Mouse (Mus musculus): ENCODE data around the gene Ubash3b.

The Ubash3b gene

DNA sequence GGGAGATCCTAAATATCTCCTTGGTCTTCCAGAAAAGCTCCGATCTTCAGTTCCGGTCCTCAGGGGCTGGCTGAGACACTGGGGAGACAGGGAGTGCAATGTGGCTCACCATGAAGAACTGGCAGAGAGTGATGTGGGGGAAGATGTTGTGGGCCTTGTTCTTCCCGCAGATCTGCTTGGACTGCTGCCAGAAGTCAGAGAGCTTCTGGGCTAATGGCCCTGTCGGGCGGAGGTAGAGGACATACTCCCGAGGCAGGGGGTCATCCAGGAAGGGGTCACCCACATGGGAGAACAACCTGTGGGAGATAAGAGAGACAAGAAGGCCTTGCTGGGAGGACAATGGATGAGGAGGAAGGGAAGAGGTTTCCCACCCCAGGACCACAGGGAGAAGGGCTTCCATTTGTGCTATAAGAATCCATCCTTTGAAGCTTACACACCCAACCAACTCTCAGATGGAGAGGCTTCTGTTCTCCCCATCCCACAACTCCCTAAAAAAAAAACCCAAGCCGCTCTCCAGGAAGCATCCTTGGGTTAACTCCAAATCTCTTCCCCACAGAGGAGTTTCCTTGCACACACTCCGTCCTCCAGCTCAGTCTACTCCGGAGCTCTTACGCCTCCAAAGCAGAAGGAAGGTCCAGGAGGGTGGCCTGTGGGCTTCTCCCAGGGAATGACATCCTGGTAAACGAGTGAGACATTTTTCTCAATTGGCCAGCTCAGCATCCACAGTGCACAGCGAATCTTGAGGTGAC lies 111.0 kb downstream of the Ubash3b start:
- DNase-seq (ENCODE audit: low spot score): no peak

DNA sequence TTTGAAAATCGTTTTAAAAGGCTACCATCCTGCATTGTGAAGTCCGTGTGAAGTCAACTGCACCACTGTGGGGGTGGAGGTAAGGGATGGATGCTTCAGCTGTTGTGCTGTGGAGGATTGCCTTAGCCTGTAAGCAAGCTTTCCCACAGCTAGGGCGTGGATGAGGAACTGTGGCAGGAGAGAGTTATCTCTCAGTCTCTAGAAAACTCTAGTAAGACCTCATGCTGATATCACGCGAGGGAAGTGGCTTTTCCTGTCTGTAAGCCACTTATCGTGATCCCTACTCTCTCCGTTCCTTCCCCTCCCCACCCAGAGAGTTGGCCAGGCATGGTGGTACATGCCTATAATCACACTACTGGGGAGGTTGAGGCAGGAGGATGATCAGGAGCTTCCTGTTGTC lies 112.2 kb downstream of the Ubash3b start:
- DNase-seq (ENCODE audit: low spot score): no peak

GRCm38 (mm10) chr9:41048820-41049219 lies 112.7 kb downstream of the Ubash3b start:
- no peak for DNase-seq (ENCODE audit: low spot score)

GRCm38 (mm10) chr9:41048216-41048615 lies 113.3 kb downstream of the Ubash3b start:
- no peak for DNase-seq (ENCODE audit: low spot score)

DNA sequence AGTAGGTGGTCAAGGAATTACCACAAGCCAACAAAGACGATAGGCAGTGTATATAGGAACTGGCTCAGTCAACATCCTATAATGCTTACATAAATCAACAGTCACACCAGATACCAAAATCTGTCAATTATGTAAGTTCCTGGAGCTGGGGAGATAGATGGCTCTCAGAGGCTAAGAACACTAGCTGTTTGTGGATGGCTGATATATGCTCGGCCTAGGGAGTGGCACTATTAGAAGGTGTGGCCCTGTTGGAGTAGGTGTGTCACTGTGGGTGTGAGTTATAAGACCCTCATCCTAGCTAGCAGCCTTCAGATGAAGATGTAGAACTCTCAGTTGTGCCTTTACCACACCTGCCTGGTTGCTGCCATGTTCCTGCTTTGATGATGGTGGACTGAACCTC lies 113.8 kb downstream of the Ubash3b start:
- no peak for DNase-seq (ENCODE audit: low spot score)

DNA sequence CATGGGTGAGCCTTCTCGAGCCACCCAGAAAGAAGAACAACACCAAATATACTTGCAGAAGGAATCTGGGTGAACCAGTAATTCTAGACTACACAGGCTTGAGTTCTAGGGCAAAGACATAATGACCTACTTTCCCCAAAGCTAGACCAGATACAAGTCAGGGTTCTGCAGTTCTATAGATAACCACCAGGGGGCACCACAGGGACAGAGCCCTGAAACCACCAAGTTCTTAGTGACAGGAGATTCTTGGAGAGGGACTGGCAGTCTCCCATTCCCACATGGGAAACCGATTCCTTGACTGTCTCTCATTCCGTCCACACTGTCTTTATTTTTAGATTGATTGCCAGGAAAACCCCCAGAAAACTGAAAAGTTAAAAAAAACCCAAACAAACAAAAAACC lies 116.9 kb downstream of the Ubash3b start:
- peak; percentile 90 for DNase-seq (ENCODE audit: low spot score)

DNA sequence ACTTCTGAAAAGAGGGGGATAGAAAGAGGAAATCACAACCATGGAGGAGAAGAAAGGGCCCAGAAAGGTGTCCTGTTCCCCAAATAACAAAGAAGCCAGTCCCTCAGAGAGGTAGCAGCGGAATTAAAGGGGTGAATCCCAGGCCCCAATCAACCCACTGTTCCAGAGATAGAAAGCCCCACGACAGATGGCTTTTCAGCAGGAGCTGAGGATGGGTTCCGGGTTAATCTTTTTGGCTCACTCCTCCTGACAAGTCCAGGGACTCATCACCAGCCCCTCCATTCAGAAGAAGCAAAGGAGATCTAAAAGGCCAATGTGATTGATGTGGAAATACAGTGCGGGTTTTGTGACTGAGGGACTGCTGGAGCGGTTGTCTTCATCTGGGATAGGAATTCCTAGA lies 117.9 kb downstream of the Ubash3b start:
- no peak for DNase-seq (ENCODE audit: low spot score)

DNA sequence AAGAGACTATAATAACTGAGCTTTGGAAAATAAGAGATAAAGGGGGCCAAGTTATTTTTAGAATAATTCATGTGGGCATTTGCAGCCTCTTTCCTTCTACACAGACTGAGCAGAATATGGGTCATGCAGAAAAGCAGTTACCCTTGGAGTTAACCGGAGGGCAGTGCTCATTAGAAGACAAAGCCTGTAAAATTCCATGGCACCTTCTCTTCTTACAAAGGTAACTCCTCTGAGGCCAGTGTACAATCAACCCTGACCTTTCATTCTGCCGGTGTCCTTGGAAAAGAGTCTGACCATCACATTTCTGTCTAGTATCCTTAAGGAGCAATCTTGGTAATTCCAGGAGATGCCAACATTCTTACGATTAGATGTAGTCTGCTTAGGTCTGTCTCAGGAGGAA lies 120.1 kb downstream of the Ubash3b start:
- DNase-seq (ENCODE audit: low spot score): no peak

DNA sequence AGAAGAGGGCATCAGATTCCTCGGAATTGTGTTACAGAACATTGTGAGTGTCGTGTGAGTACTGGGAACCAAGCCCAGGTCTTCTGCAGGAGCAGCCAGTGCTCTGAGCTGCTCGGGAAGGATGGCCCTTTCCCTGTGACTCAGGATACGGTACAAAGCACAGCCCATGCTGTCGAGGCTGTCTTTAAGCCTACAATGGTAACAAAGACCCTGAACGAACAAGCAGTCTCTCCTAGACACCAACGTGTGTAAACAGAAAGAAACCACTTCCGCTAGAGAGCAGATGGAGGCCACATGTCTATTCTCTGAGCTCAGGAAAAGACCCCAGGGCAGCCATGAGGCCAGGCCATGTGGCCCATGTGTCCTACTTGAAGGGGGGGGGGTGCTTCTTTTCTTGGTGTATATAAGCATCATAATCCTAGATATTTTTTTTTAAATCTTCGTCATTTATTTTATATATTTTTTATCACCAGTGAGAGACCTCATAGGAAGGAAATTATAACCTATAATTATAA lies 123.3 kb downstream of the Ubash3b start:
- no peak for DNase-seq (ENCODE audit: low spot score)

GRCm38 (mm10) chr9:41031590-41032489 lies 129.7 kb downstream of the Ubash3b start:
- DNase-seq (ENCODE audit: low spot score): no peak

DNA sequence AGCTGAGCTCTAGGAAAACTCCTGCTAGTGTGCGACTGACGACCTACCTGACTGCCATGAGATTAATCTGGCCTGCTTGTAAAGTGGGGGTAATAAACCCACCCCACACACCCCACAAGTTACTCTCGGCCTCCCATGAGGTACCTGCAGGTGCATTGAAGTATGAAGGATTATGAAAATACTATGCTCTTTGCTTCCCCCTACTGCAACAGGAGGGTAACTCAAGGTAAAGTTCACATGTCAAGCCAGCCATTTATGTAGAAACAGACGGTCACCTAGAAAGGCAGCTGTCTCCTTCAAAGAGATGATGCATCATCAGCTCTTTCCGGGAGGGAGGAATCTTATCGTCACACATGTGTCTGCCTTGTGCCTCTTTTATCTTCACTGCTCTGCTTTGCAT lies 131.7 kb downstream of the Ubash3b start:
- DNase-seq (ENCODE audit: low spot score): no peak

DNA sequence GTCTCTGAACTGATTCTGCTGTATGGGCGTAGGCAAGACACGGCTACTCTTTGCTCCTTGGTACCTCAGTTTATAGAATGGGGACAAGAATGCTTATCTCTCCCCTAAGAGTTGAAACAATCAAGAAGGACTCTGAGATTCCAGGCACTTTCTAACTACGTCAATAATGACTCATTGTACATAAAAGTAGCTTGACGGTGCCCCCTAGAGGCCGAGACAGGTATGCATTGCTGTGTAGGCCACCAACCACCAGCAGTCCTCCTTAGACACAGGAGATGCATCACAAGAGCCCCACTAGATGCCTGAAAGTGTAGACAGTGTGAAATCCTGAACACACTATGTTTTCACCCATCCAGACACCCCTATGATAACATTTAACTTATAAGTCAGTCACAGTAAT lies 133.0 kb downstream of the Ubash3b start:
- peak; percentile 66 for DNase-seq (ENCODE audit: low spot score)

DNA sequence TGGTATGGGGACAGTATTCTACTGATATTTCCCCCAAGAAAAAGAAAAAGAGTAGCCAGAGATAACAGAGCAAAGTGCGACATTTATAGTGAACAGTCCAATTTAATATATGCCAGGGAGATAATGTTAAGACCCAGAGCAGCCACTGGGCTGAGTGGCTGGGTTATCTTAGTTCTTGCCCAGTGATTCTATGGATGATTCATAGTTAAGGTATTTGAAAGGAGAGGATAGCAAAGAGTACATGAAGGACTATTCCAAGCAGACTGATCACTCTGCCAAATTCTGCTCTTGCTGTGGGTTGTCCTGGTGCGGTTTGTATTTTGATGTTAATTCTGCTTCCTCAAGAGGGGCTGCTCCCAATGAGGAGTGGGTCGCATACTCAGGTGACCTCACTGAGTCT lies 139.8 kb downstream of the Ubash3b start:
- no peak for DNase-seq (ENCODE audit: low spot score)

DNA sequence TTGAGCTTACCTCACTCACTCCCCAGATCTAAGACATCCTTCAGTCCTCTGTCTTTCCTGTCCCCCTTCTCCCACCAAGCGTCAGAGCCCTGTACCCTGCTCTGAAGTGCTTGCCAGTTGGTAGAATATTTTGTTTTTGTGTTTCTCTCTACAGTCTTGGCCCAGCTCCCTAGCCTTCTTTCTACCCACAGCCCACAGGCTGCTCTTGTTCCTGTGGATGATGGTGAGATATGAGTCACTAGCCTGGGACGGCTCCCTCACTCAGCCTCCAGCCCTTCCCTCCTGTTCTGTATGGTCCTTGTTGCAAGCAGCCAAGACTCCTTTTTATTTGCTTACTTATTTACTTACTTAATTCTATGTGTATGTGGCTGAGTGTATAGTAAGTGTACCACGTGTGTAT lies 141.0 kb downstream of the Ubash3b start:
- DNase-seq (ENCODE audit: low spot score): no peak

GRCm38 (mm10) chr9:41014512-41014911 lies 147.0 kb downstream of the Ubash3b start:
- DNase-seq (ENCODE audit: low spot score): no peak

GRCm38 (mm10) chr9:41012456-41012855 lies 149.0 kb downstream of the Ubash3b start:
- no peak for DNase-seq (ENCODE audit: low spot score)

- DNase-seq (ENCODE audit: low spot score): no peak
These were observed 149.7 kb downstream of the Ubash3b start for GRCm38 (mm10) chr9:41011512-41012436.

DNA sequence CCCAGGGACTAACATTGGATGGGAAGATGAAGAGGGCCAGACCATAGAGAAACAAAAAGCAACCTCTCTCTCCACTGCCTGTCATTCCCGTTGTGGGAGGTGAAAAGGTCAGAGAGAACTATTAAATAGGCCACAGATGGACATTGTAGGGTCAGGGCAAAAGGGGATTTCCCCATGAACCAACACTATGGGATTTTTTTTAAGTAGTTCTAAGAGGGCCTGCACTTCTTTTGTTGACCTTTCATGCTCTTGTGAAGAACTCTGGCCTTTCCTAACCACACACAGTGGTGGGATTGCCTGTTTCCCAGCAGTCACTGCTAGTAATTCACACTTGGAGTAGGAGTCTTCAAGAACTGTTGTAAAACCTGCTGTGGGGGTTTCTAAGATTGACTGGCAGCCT lies 153.7 kb downstream of the Ubash3b start:
- DNase-seq (ENCODE audit: low spot score): no peak

- DNase-seq (ENCODE audit: low spot score): no peak
These were observed 157.1 kb downstream of the Ubash3b start, which contains the start of gene Crtam for GRCm38 (mm10) chr9:41004415-41004814. TSS of gene Crtam (minus strand) at chr9:41004628.

DNA sequence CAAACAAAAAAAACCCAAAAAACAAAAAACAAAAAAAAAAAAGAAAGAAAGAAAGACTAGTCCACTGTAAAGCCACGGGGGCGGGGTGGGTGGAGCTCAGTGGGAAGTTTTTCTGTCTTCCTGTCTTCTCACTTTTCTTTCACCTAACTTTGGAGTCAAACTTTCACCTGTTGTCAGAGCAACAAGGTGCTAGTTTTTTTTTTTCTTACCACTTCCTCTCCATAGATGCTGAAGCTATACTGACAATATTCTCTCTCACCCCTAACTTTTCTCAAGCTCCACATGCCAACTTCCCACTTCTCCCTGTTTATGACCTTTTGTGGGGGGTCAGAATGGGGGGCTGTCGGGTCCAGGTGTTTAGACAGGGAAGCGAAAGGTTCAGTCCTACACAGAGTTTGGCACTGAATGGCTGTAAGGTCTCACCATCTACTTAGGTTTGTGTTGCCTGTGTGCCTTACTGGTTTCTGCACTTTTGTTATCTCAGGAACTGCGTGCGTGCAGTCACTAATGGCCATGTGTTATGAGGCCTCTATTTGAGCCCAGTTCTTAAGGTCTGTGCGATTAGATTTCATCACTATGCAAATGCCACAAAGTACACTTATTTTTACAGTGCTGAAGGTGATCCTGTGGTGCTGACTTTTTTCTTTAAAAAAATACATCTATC lies 164.2 kb downstream of the Ubash3b start:
- DNase-seq (ENCODE audit: low spot score): no peak

GRCm38 (mm10) chr9:40994075-40994474 lies 167.4 kb downstream of the Ubash3b start:
- DNase-seq (ENCODE audit: low spot score): no peak

All from testis, postnatal 10 days (tissue).